Mouse (Mus musculus) CH12.LX (cell line): Measurements from ENCODE around the gene Taz. TPM values are rescaled to one million over a fixed set of nuclear protein-coding genes. Genes with fewer than 3 reads are reported as not detected.

Source experiments
- DNase-seq: peaks from one replicate; pipeline ENCODE4 v3.0.0-alpha.2; 2013; ENCODE audit errors: extremely low read depth
- H3K27ac ChIP-seq: 2 replicates; pipeline ENCODE4 v1.5.1; 2012; ENCODE audit warnings: low read depth, mild to moderate bottlenecking, control low read depth, moderate library complexity; ENCODE audit not compliant: insufficient read depth
- H3K27me3 ChIP-seq: replicated peaks from 2 replicates; pipeline ENCODE3; 2012; ENCODE audit warnings: inconsistent platforms
- H3K36me3 ChIP-seq, 2 experiments: replicated peaks in 1 of 2; 2 replicates each; pipeline versions ENCODE3 to v1.6.1; 2012; ENCODE audit warnings: inconsistent platforms in 1 of 2, low read length in 1 of 2, mild to moderate bottlenecking in 1 of 2, mixed read lengths in 1 of 2, moderate library complexity in 1 of 2; ENCODE audit not compliant: control insufficient read depth in 1 of 2, insufficient read depth in 1 of 2
- H3K4me1 ChIP-seq, 2 experiments: 2 replicates each; pipeline ENCODE4 v1.6.1; 2012; ENCODE audit warnings: inconsistent platforms in 1 of 2, moderate library complexity in 1 of 2; ENCODE audit not compliant: insufficient read depth in 2 of 2, control insufficient read depth in 1 of 2
- H3K4me2 ChIP-seq: 2 replicates; pipeline ENCODE4 v1.6.1; 2012; ENCODE audit warnings: low read depth, mild to moderate bottlenecking, control low read depth; ENCODE audit not compliant: poor library complexity, insufficient read depth, severe bottlenecking
- H3K4me3 ChIP-seq, 3 experiments: fragments of 150-350 bp in 1 of 3; sonication (generic) in 1 of 3; replicated peaks in 1 of 3; 2 replicates each; pipeline versions ENCODE3 to v1.5.1; 2011 to 2012; ENCODE audit warnings: low read depth in 2 of 3, low read length in 2 of 3, mild to moderate bottlenecking in 2 of 3, moderate library complexity in 2 of 3, control low read depth in 1 of 3, improper control_type of control experiment in 1 of 3, inconsistent platforms in 1 of 3, mixed read lengths in 1 of 3; ENCODE audit not compliant: poor library complexity in 1 of 3
- H3K79me2 ChIP-seq: replicated peaks from 2 replicates; pipeline ENCODE4 v1.6.1; 2012; ENCODE audit warnings: mild to moderate bottlenecking, moderate library complexity; ENCODE audit not compliant: control insufficient read depth, poor library complexity, insufficient read depth, severe bottlenecking; ENCODE audit errors: extremely low read depth
- H3K9ac ChIP-seq: 2 replicates; pipeline ENCODE4 v1.6.1; 2012; ENCODE audit warnings: low read depth, mild to moderate bottlenecking, control low read depth, moderate library complexity; ENCODE audit not compliant: insufficient read depth
- H3K9me3 ChIP-seq: replicated peaks from 2 replicates; pipeline ENCODE3; 2012; ENCODE audit warnings: low read length, inconsistent platforms, mixed read lengths
- BHLHE40 ChIP-seq: IDR thresholded peaks from 2 replicates; pipeline ENCODE4 v1.6.1; 2011; ENCODE audit warnings: mild to moderate bottlenecking, low read depth, low read length, improper control_type of control experiment
- CHD2 ChIP-seq: IDR thresholded peaks from 2 replicates; pipeline ENCODE4 v1.6.1; 2011; ENCODE audit warnings: low read length, improper control_type of control experiment
- CTCF ChIP-seq, 2 experiments: IDR thresholded peaks in 1 of 2; conservative IDR thresholded peaks in 1 of 2; 2 replicates each; pipeline ENCODE4 v1.5.1; 2011 to 2012; ENCODE audit warnings: low read depth in 2 of 2, low read length in 2 of 2, improper control_type of control experiment in 1 of 2, inconsistent platforms in 1 of 2, mild to moderate bottlenecking in 1 of 2, moderate library complexity in 1 of 2
- ELF1 ChIP-seq: IDR thresholded peaks from 2 replicates; pipeline ENCODE4 v1.6.1; 2014; ENCODE audit warnings: low read depth, mild to moderate bottlenecking, inconsistent platforms, low read length, improper control_type of control experiment
- ETS1 ChIP-seq: conservative IDR thresholded peaks from 2 replicates; pipeline ENCODE4 v1.6.1; 2012; ENCODE audit warnings: low read depth, mild to moderate bottlenecking, inconsistent platforms, low read length, improper control_type of control experiment, moderate library complexity
- HCFC1 ChIP-seq: IDR thresholded peaks from 2 replicates; pipeline ENCODE4 v1.6.1; 2012; ENCODE audit warnings: low read depth, mild to moderate bottlenecking, inconsistent platforms, low read length, improper control_type of control experiment
- JUN ChIP-seq: IDR thresholded peaks from 2 replicates; pipeline ENCODE4 v1.6.1; 2011; ENCODE audit warnings: low read depth, mild to moderate bottlenecking, low read length, improper control_type of control experiment, moderate library complexity; ENCODE audit not compliant: insufficient read depth
- KAT2A ChIP-seq: IDR thresholded peaks from 2 replicates; pipeline ENCODE4 v1.6.1; 2012; ENCODE audit warnings: low read length, improper control_type of control experiment, inconsistent platforms; ENCODE audit not compliant: insufficient replicate concordance
- MAFK ChIP-seq: IDR thresholded peaks from 2 replicates; pipeline ENCODE4 v1.6.1; 2011; ENCODE audit warnings: low read length, improper control_type of control experiment; ENCODE audit not compliant: insufficient replicate concordance
- MAX ChIP-seq: IDR thresholded peaks from 2 replicates; pipeline ENCODE4 v1.6.1; 2011; ENCODE audit warnings: low read length, improper control_type of control experiment
- MXI1 ChIP-seq: IDR thresholded peaks from 2 replicates; pipeline ENCODE4 v1.6.1; 2011; ENCODE audit warnings: mild to moderate bottlenecking, low read depth, low read length, improper control_type of control experiment
- POLR2A ChIP-seq: IDR thresholded peaks from 2 replicates; pipeline ENCODE4 v1.6.1; 2011; ENCODE audit warnings: low read depth, mild to moderate bottlenecking, improper control_type of control experiment, low read length
- POLR2AphosphoS2 ChIP-seq: IDR thresholded peaks from 2 replicates; pipeline ENCODE4 v1.6.1; 2011; ENCODE audit warnings: low read depth, low read length, improper control_type of control experiment
- SIN3A ChIP-seq: IDR thresholded peaks from 2 replicates; pipeline ENCODE4 v1.6.1; 2012; ENCODE audit warnings: low read length, improper control_type of control experiment, inconsistent platforms
- SMC3 ChIP-seq: IDR thresholded peaks from 2 replicates; pipeline ENCODE4 v1.6.1; 2011; ENCODE audit warnings: low read depth, low read length, improper control_type of control experiment
- TBP ChIP-seq: conservative IDR thresholded peaks from 2 replicates; pipeline ENCODE4 v1.6.1; 2011; ENCODE audit warnings: low read depth, low read length, improper control_type of control experiment
- TCF12 ChIP-seq: IDR thresholded peaks from 2 replicates; pipeline ENCODE4 v1.6.1; 2014; ENCODE audit warnings: low read depth, mild to moderate bottlenecking, inconsistent platforms, low read length, improper control_type of control experiment
- USF1 ChIP-seq: IDR thresholded peaks from 2 replicates; pipeline ENCODE4 v1.6.1; 2014; ENCODE audit warnings: low read depth, mild to moderate bottlenecking, inconsistent platforms, low read length, improper control_type of control experiment
- USF2 ChIP-seq: conservative IDR thresholded peaks from 2 replicates; pipeline ENCODE4 v1.6.1; 2011; ENCODE audit warnings: low read depth, low read length, improper control_type of control experiment
- ZC3H11A ChIP-seq: IDR thresholded peaks from 2 replicates; pipeline ENCODE4 v1.6.1; 2012; ENCODE audit warnings: low read depth, mild to moderate bottlenecking, inconsistent platforms, low read length, improper control_type of control experiment
- ZKSCAN1 ChIP-seq: IDR thresholded peaks from 2 replicates; pipeline ENCODE4 v1.6.1; 2012; ENCODE audit warnings: low read depth, inconsistent platforms, low read length, improper control_type of control experiment, borderline replicate concordance
- dilution Hi-C: fragments of 300-500 bp; cut with MboI; formaldehyde crosslinking; loops from 2 replicates; pipeline ENCODE4 v1.14.3; 2020; ENCODE audit warnings: low sequenced_read_pairs; ENCODE audit not compliant: extremely low pct_unique_long_range_greater_than_20kb, extremely low pct_ligation_motif_present
- in situ Hi-C: fragments of 300-500 bp; cut with MboI; formaldehyde crosslinking; loops from 3 replicates; pipeline ENCODE4 v1.14.3; 2019; ENCODE audit warnings: low sequenced_read_pairs, low pct_ligation_motif_present, low pct_unique_long_range_greater_than_20kb, mixed read lengths
- polyA plus RNA-seq: library from polyadenylated mRNA; unstranded; fragments of >175 nt; gene quantifications from 2 replicates; pipeline ENCODE4 v1.2.1, GENCODE M21; 2012; ENCODE audit warnings: low read depth; ENCODE audit not compliant: insufficient read length
- total RNA-seq, 2 experiments: library from RNA; depleted of rRNA; stranded (reverse); fragments of 300-350 nt in 1 of 2; fragments of >200 nt in 1 of 2; gene quantifications; 2 replicates each; pipeline ENCODE4 v1.2.3; 2012 to 2014

The Taz gene
- total and polyA plus RNA-seq, 3 experiments, result 25.6 to 40.4 (median 29.2) TPM

- in situ Hi-C loops, result no loop called here
- Histone ChIP-seq H3K9ac (peak within 1 kb of the TSS; percentile 54), H3K4me2 (peak within 1 kb of the TSS; percentile 59; the same call in 1 of the 2 replicates), H3K79me2 (no peaks in the 10 kb centered on the region; the same call in 1 of the 2 replicates), H3K27ac (peak within 1 kb of the TSS; percentile 55), H3K27me3 (no peaks in the 10 kb centered on the region), H3K4me1 (peaks cover 0 to 17% of the 10 kb centered on the region in 2 experiments; a peak in 1 of 4 replicates), H3K4me3 (peak within 1 kb of the TSS; percentile 44 to 95 (median 60)), H3K36me3 (peaks cover 37 to 64% of the 10 kb centered on the region in 2 experiments), H3K9me3 (no peaks in the 10 kb centered on the region)
- dilution Hi-C loops, result no loop called here
- peak; percentile 79 for DNase-seq
- TF ChIP-seq USF2, result peak; percentile 83
- TF ChIP-seq MAFK, result no peak
- no peak; the same call in none of the 2 replicates for TF ChIP-seq POLR2A
- TF ChIP-seq SIN3A, result 0 out of 2 replicates have a peak, but pooled peaks have one; percentile 50
- TF ChIP-seq USF1, result peak; percentile 89
- peak; percentile 85 for TF ChIP-seq MAX
- no peak for TF ChIP-seq CHD2
- no peak for TF ChIP-seq CTCF (conservative IDR thresholded peaks at IDR 0.05 in 1 of 2, IDR thresholded peaks at IDR 0.05 in 1 of 2; ENCODE audit: low read depth in 2 of 2, low read length in 2 of 2)
- peak; percentile 94 for TF ChIP-seq BHLHE40
- no peak for TF ChIP-seq JUN
- no peak for TF ChIP-seq KAT2A
- no peak for TF ChIP-seq TBP
- TF ChIP-seq ZKSCAN1, result no peak
- TF ChIP-seq HCFC1, result no peak
- no peak for TF ChIP-seq SMC3
- peak; percentile 59 for TF ChIP-seq ETS1
- 0 out of 2 replicates have a peak, but pooled peaks have one; percentile 19 for TF ChIP-seq TCF12
- peak; percentile 68; the same call in 1 of the 2 replicates for TF ChIP-seq POLR2AphosphoS2
- TF ChIP-seq ZC3H11A, result no peak
- no peak for TF ChIP-seq MXI1
- TF ChIP-seq ELF1, result no peak
These were observed 31.1 kb downstream of the Taz start, which contains the start of gene Fam50a for GRCm38 (mm10) chrX:74312540-74313464. Gene Fam50a, plus strand, starts transcription at chrX:74313033.
